Mouse (Mus musculus) bone marrow, adult 2 months (tissue): Measurements from ENCODE around the gene Dlst.
A peak's percentile ranks its signal among the peaks of the same experiment; 100 is the strongest.

Source experiments
- CTCF ChIP-seq: fragments of 200-500 bp; IDR thresholded peaks from 2 replicates; pipeline ENCODE4 v1.5.1; 2011; ENCODE audit warnings: low read length, control low read depth; ENCODE audit not compliant: control insufficient read depth, insufficient read depth
- POLR2A ChIP-seq: fragments of 200-500 bp; IDR thresholded peaks from 2 replicates; pipeline ENCODE4 v1.6.1; 2011; ENCODE audit warnings: low read depth, mild to moderate bottlenecking, control low read depth, low read length, borderline replicate concordance; ENCODE audit not compliant: control insufficient read depth

- TF ChIP-seq POLR2A (peak; percentile 76; the same call in 1 of the 2 replicates), CTCF (no peak)
Observed at GRCm38 (mm10) chr12:85110698-85111592, at the start of gene Dlst, which contains the start of gene Prox2.
